Mouse (Mus musculus) neural tube, embryonic 12.5 days (tissue): Measurements from ENCODE around the gene Snurf. TPM values are rescaled to one million over a fixed set of nuclear protein-coding genes. Genes with fewer than 3 reads are reported as not detected.

Experiments used
- ATAC-seq: fragments of 200-750 bp; cut with Nextera tagmentation; 2 replicates; pipeline ENCODE4 v1.8.0; 2017; ENCODE audit warnings: low read depth, mild to moderate bottlenecking, moderate TSS enrichment, moderate library complexity; ENCODE audit not compliant: low FRiP score
- H3K27ac ChIP-seq: fragments of 300-500 bp; sonication (generic); 2 replicates; pipeline ENCODE4 v1.5.1; 2016
- H3K27me3 ChIP-seq: fragments of 300-500 bp; sonication (generic); replicated peaks from 2 replicates; pipeline ENCODE4 v1.6.1; 2016; ENCODE audit warnings: mild to moderate bottlenecking
- H3K36me3 ChIP-seq: fragments of 300-500 bp; sonication (generic); 2 replicates; pipeline ENCODE4 v1.6.1; 2016; ENCODE audit warnings: mild to moderate bottlenecking
- H3K4me1 ChIP-seq: fragments of 300-500 bp; sonication (generic); 2 replicates; pipeline ENCODE4 v1.6.1; 2016
- H3K4me2 ChIP-seq: fragments of 300-500 bp; sonication (generic); replicated peaks from 2 replicates; pipeline ENCODE4 v1.6.1; 2016; ENCODE audit warnings: mild to moderate bottlenecking
- H3K4me3 ChIP-seq: fragments of 300-500 bp; sonication (generic); 2 replicates; pipeline ENCODE4 v1.5.1; 2016
- H3K9ac ChIP-seq: fragments of 300-500 bp; sonication (generic); 2 replicates; pipeline ENCODE4 v1.6.1; 2016; ENCODE audit warnings: mild to moderate bottlenecking
- H3K9me3 ChIP-seq: fragments of 300-500 bp; sonication (generic); 2 replicates; pipeline ENCODE4 v1.6.1; 2016; ENCODE audit warnings: mild to moderate bottlenecking
- WGBS: fragments of 180-500 bp; shearing (Covaris S2); methylation state at CpG from one replicate; pipeline ENCODE4 v1.1.7; 2016; 5-methylcytosine and 5-hydroxymethylcytosine counted together
- polyA plus RNA-seq: library from polyadenylated mRNA; unstranded; fragments of >200 nt; fragmentation: Nextera tagmentation; extraction: Ambion mirVana; gene quantifications from 2 replicates; pipeline ENCODE4 v1.2.1, GENCODE M21; 2016

Snurf gene
- 231 and 271 TPM in 2 replicates for polyA plus RNA-seq

DNA sequence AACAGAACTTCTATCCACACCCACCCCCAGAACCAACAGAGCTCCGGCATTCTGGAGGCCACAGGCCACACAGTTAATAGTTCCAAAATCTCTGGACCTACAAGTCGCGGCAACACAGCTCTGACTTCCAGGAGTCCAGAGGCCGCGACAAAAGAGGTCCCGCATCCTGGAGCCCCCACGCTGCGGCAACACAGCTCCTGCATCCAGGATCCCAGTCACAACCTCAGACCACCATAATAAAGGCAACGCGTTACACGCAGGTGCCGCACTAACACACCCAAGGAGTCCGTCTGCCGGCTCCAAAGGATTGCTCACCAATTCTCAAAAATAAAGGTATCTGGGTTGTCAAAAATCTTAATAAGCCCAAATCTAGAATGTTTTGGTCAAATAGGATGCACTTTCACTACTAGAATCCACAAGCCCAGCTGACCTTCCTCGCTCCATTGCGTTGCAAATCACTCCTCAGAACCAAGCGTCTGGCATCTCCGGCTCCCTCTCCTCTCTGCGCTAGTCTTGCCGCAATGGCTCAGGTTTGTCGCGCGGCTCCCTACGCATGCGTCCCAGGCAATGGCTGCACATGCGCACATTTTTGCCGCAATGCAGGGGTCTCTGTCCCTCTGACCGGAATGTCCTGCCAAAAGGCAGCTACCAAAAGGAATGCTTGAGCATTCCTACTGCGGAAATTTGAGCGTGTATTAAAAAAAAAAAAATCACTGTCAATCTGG lies at the start of gene Snurf, which contains the start of gene Gm38393:
Snurf (minus strand) TSS at position 444 of the 725 bp plus-strand sequence.
Gm38393 (minus strand) TSS at position 459 of the 725 bp plus-strand sequence.
- H3K9me3 ChIP-seq, result peaks cover 20% of the 10 kb centered on the region
- no peaks in the 10 kb centered on the region for H3K27me3 ChIP-seq
- peak; percentile 52 for ATAC-seq
- peak within 1 kb of the TSS; percentile 62; the same call in 1 of the 2 replicates for H3K27ac ChIP-seq
- peak within 1 kb of the TSS; percentile 60 for H3K4me3 ChIP-seq
- peak within 1 kb of the TSS; percentile 49 for H3K4me2 ChIP-seq
- H3K9ac ChIP-seq, result peak within 1 kb of the TSS; percentile 69
- no peaks in the 10 kb centered on the region for H3K4me1 ChIP-seq
- WGBS, result 43% methylated on average over 30 of the region's 30 CpGs
- H3K36me3 ChIP-seq, result no peaks in the 10 kb centered on the region

DNA sequence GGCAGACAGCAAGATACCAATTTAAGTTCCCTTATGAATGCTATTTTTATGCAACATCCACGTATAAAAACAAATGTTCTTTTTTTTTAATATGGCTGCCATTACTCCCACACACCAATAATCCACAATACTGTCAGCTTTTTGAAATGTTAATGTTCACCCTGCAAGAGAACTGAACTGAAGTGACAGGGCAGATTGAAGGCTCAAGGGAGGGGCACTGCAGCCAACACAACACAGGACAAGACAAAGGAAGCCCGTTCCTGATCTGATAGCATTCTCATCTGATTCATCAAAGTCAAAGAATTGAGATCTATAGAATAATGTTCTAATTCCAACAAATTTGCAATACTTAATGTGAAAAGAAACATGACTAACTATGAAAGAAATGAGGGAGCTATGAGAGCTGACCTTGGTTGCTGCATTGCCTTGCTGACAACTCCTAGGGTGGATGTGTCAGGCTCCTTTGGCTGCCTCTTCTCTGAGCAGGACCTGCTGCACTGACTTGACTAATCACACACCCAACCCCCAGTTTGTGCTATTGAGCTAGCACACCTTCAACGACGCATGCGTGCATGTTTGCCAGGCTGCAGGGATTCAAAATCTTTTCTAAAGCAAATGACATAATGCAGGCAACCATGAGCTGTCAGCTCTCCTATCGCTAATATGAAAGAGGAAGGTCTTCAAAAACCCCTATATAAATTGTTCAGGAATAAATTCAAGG lies 42.8 kb upstream of the Snurf start:
- Histone ChIP-seq H3K27ac (no peak overlapping the region), H3K9ac (no peak overlapping the region), H3K4me3 (no peak overlapping the region), H3K27me3 (no peaks in the 10 kb centered on the region), H3K4me1 (no peaks in the 10 kb centered on the region), H3K36me3 (no peaks in the 10 kb centered on the region), H3K9me3 (0 out of 2 replicates have a peak, but pooled peaks cover 5% of the 10 kb centered on the region), H3K4me2 (no peak overlapping the region)
- ATAC-seq, result no peak
- WGBS, result 74% methylated on average over 6 of the region's 6 CpGs

DNA sequence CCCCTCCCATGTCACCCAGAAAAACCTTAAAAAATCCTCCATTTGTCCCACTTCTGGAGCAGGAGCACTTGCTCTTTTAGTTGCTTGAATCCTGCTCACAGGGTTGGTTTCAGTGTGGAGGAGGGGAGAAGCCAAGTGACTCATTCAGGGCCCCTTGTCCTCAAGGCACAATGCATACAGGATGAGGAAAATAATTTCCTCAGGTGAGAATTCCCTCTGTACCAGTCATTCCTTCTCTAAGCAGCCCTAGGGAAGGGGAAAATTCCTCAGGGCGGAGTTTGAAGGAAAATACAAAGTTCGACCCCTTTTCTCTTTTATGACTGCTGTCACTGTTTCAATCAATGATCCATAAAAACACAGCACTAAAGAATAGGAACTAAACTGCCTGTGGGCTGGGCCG lies 8.3 kb upstream of the Snurf start:
- Histone ChIP-seq H3K27ac (no peak overlapping the region), H3K4me3 (no peak overlapping the region), H3K27me3 (no peaks in the 10 kb centered on the region), H3K9me3 (no peaks in the 10 kb centered on the region), H3K36me3 (no peaks in the 10 kb centered on the region), H3K4me1 (no peaks in the 10 kb centered on the region), H3K9ac (no peak overlapping the region), H3K4me2 (no peak overlapping the region)
- no peak for ATAC-seq
- WGBS, result 45% methylated on average over 3 of the region's 3 CpGs

DNA sequence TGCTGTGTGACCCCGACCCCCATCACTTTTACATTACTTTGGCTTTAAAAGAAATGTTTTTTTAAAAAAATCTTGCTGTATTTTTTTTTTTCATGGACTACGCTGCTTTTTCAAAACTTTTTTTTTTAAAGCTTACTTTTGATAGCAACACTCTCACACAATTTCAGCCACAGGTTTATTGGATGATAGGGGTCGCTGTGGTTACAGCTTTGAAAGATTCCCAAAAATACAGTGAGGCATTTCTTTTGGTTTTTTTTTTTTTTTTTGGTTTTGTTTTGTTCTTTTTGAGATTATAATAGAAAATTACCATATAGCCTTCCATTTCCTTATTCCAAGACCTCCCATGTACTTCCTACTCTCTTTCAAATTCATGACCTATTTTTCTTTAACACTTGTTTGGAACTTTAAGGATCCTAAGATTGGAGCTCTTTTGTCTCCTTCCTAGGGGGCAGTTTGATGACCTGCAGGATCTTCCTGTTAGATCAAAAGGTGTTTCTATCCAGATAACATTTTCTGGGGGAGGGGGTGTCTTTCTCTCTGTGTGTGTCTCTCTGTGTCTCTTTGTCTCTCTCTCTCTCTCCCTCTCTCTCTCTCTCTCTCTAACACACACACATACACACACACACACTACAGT lies 3.0 kb upstream of the Snurf start:
- no peak for ATAC-seq
- WGBS, result 45% methylated on average over 3 of the region's 3 CpGs
- peaks cover 19% of the 10 kb centered on the region for H3K9me3 ChIP-seq
- no peak overlapping the region for H3K27ac ChIP-seq
- no peaks in the 10 kb centered on the region for H3K4me1 ChIP-seq
- no peak overlapping the region for H3K9ac ChIP-seq
- H3K4me3 ChIP-seq, result no peak overlapping the region
- no peaks in the 10 kb centered on the region for H3K27me3 ChIP-seq
- H3K36me3 ChIP-seq, result no peaks in the 10 kb centered on the region
- H3K4me2 ChIP-seq, result no peak overlapping the region

DNA sequence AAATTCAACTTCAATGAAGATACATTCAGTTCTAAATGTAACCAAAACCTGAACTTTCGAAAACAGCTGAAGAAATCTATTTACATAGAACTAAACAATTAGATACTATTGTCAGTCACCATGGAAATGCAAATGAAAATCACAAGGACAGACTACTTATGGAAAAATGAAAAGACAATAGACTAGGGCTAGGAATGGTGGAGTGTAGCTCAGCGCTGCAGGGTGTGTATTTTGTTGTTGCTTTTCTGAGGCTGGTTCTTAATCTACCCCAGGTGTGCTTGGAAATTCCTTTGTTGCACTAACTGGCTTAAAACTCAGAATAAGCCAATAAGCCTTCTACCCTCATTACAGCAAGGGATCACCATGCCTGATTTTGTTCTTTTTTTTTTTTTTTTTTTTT lies 1.4 kb upstream of the Snurf start:
- H3K9me3 ChIP-seq, result peaks cover 20% of the 10 kb centered on the region
- no peak for ATAC-seq
- no peaks in the 10 kb centered on the region for H3K27me3 ChIP-seq

DNA sequence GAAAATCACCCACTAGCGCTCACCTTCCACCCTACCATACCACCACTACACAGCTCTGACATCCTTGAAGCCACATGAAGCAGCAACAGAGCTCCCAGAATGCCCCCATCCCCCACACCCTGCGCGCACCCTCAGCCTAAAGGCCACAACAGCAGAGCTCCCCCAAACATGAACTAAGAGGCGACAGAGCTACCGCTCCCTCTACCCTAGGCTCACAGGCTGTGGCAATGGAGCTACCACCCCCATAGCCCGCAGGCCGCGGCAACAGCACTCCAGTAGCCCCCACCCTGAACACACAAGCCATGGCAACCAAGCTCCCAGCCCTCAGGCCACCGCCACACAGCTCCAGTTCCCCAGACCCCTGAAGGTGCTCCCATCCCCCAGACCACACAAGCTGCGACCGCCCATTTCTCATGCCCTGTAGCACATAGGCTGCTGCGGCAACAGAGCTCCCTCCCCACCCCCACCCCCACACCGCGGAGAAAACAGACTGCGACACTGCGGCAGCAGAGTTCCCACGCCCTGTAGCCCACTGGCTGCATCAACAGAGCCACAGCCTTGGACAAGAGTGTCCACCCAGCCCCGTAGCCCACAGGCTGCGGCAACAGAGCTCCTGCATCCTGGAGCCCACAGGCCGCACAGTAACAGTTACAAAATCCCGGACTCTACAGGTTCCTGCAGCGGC lies 786 bp downstream of the Snurf start:
- H3K27ac ChIP-seq, result peak overlapping the region; percentile 62; the same call in 1 of the 2 replicates
- H3K4me3 ChIP-seq, result peak overlapping the region; percentile 60
- H3K27me3 ChIP-seq, result no peaks in the 10 kb centered on the region
- no peaks in the 10 kb centered on the region for H3K36me3 ChIP-seq
- 52% methylated on average over 22 of the region's 22 CpGs for WGBS
- H3K4me2 ChIP-seq, result peak overlapping the region; percentile 49
- peaks cover 20% of the 10 kb centered on the region for H3K9me3 ChIP-seq
- peak overlapping the region; percentile 69 for H3K9ac ChIP-seq
- H3K4me1 ChIP-seq, result no peaks in the 10 kb centered on the region
- ATAC-seq, result peak; percentile 88

More for the DNA sequence above, 1.4 kb upstream of the Snurf start:
- 60% methylated on average over 2 of the region's 2 CpGs for whole genome bisulfite sequencing
- Histone ChIP-seq H3K27ac (no peak overlapping the region), H3K4me2 (no peak overlapping the region), H3K4me1 (no peaks in the 10 kb centered on the region), H3K4me3 (no peak overlapping the region), H3K9ac (no peak overlapping the region), H3K36me3 (no peaks in the 10 kb centered on the region)

DNA sequence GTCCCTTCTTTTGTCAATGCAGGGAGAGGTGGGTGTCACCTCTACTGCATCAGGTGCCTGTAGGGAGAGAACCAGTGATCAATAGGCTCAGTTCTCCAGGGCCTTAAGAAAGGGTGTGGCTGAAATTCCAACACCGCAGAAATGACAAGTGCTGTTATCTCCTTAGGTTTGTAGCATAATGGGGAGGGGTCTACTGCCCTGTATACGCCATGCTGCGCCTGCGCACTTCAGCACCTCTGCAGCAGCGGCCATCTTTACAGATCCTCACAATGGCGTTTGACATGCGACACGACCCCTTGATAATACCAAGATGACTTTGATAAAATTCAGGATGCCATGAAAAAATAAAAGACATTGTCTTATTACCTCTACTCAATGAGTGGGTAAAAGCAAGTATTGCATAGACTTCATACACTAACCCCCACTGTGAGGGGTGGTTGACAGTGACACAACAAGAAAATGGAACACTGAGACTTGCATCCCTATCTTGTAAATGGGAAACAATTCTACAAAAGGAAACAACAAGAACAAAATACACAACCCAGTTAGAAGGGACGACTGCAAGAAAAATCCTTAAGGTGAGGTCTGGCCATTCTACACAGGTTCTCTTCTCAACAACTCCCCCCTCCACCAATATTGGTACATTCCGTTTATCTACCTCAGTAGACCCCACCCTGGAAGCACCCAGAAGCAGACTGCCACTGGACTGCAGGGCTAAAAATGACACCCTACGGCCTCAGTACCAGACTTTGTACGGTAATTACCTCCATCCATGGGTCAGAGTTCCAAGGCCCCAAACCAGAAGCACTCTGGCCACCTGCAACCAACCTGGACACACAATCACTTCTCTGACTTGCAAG lies 1.6 kb downstream of the Snurf start:
- H3K4me1 ChIP-seq, result no peaks in the 10 kb centered on the region
- H3K9ac ChIP-seq, result peak overlapping the region; percentile 69
- peak overlapping the region; percentile 62; the same call in 1 of the 2 replicates for H3K27ac ChIP-seq
- peak overlapping the region; percentile 49 for H3K4me2 ChIP-seq
- H3K27me3 ChIP-seq, result no peaks in the 10 kb centered on the region
- ATAC-seq, result peak; percentile 83
- peaks cover 20% of the 10 kb centered on the region for H3K9me3 ChIP-seq
- peak overlapping the region; percentile 60 for H3K4me3 ChIP-seq
- WGBS, result 44% methylated on average over 12 of the region's 12 CpGs
- no peaks in the 10 kb centered on the region for H3K36me3 ChIP-seq

DNA sequence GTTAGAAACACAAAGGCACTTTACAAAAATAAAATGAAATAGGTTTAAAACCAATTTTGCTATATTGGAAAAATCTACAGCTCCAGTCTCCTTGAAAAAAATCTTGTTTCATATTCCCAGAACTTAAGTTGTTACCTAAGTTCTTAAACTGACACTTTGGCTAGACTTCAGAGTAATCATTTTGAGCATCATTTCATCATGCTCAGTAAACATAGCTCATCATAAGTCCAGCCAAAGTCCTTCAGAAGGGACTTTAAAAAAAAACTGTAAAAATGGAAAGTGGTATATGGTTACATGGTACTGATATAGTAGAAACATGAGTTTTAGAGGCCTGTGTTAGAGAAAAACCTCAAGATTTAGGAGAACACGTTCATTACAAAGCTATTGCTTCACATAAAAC lies 26.2 kb downstream of the Snurf start:
- no peak overlapping the region for H3K4me3 ChIP-seq
- H3K9ac ChIP-seq, result no peak overlapping the region
- H3K9me3 ChIP-seq, result 0 out of 2 replicates have a peak, but pooled peaks cover under 1% of the 10 kb centered on the region
- H3K27ac ChIP-seq, result no peak overlapping the region
- no peaks in the 10 kb centered on the region for H3K27me3 ChIP-seq
- no peak overlapping the region for H3K4me2 ChIP-seq
- no peaks in the 10 kb centered on the region for H3K4me1 ChIP-seq
- ATAC-seq, result no peak
- peaks cover 2% of the 10 kb centered on the region; the same call in 1 of the 2 replicates for H3K36me3 ChIP-seq
- WGBS, result 62% methylated on average over 1 of the region's 1 CpGs

Other genes starting within 250 kb of the Snurf start
- gene Gm38393, start within 50 bp of the Snurf start, polyA plus RNA-seq, result 1.6 and 1.7 TPM in 2 replicates
- 309 and 338 TPM in 2 replicates for gene Snrpn, start 135.2 kb upstream of the Snurf start, polyA plus RNA-seq